Mouse (Mus musculus) spleen, adult 2 months (tissue): ENCODE data around the gene Htr5a. TPM values are rescaled to one million over a fixed set of nuclear protein-coding genes. Genes with fewer than 3 reads are reported as not detected.

Experiments used
- DNase-seq, 2 experiments: peaks; one replicate each; pipeline versions ENCODE4 v3.0.0 to v3.0.0-alpha.2; 2012 to 2021; ENCODE audit warnings: low spot score in 2 of 2, low read depth in 1 of 2
- H3K27ac ChIP-seq: fragments of 200-500 bp; 2 replicates; pipeline ENCODE4 v1.5.1; 2012; ENCODE audit warnings: low read length, inconsistent platforms; ENCODE audit not compliant: insufficient read depth
- H3K27me3 ChIP-seq: fragments of 200-500 bp; 2 replicates; pipeline ENCODE4 v1.6.1; 2012; ENCODE audit warnings: mild to moderate bottlenecking, moderate library complexity, low read length, inconsistent platforms; ENCODE audit not compliant: control insufficient read depth, insufficient read depth
- H3K36me3 ChIP-seq: fragments of 200-500 bp; 2 replicates; pipeline ENCODE4 v1.6.1; 2012; ENCODE audit warnings: mild to moderate bottlenecking, low read length, inconsistent platforms; ENCODE audit not compliant: control insufficient read depth, insufficient read depth
- H3K4me1 ChIP-seq: fragments of 200-500 bp; 2 replicates; pipeline ENCODE4 v1.6.1; 2011; ENCODE audit warnings: inconsistent platforms; ENCODE audit not compliant: control insufficient read depth, insufficient read depth, insufficient read length
- H3K4me3 ChIP-seq: fragments of 200-500 bp; 2 replicates; pipeline ENCODE4 v1.5.1; 2011; ENCODE audit warnings: mild to moderate bottlenecking, inconsistent platforms; ENCODE audit not compliant: insufficient read depth, insufficient read length; ENCODE audit errors: extremely low read depth
- CTCF ChIP-seq: fragments of 200-500 bp; IDR thresholded peaks from 2 replicates; pipeline ENCODE4 v1.5.1; 2011; ENCODE audit warnings: mild to moderate bottlenecking, inconsistent platforms; ENCODE audit not compliant: insufficient read depth, insufficient read length, insufficient replicate concordance; ENCODE audit errors: extremely low read depth
- POLR2A ChIP-seq: fragments of 200-500 bp; IDR thresholded peaks from 2 replicates; pipeline ENCODE4 v1.6.1; 2011; ENCODE audit warnings: low read depth, low read length, inconsistent platforms
- WGBS: fragments of 180-500 bp; shearing (Covaris S2); methylation state at CpG from one replicate; pipeline ENCODE4 v1.1.7; 2018; 5-methylcytosine and 5-hydroxymethylcytosine counted together
- polyA plus RNA-seq: library from polyadenylated mRNA; depleted of rRNA; stranded (reverse); fragments of >200 nt; gene quantifications from 2 replicates; pipeline ENCODE4 v1.2.3, GENCODE M21; 2012

Htr5a gene
- polyA plus RNA-seq, 1 experiment: not detected

DNA sequence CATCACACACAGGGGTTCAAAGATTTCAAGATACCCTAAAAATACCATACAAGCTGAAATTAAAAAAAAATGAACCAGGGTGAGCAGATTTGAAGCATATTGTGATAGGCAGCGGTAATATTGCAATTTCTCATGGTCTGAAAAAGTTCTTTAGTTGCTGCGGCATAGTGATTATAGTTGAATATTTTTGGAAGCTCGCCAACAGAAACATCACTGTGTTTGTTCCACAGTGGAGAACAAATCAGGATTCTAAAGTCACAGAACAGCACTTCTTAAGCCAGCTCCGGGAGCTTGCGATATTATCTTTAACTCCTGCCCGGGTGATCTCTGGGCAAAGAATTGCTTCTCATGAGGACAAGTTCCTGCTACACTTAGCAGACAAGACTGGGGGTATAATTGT lies 20.8 kb upstream of the Htr5a start:
- WGBS: 82% methylated on average over 6 of the region's 6 CpGs
- no peaks in the 10 kb centered on the region for H3K36me3 ChIP-seq

DNA sequence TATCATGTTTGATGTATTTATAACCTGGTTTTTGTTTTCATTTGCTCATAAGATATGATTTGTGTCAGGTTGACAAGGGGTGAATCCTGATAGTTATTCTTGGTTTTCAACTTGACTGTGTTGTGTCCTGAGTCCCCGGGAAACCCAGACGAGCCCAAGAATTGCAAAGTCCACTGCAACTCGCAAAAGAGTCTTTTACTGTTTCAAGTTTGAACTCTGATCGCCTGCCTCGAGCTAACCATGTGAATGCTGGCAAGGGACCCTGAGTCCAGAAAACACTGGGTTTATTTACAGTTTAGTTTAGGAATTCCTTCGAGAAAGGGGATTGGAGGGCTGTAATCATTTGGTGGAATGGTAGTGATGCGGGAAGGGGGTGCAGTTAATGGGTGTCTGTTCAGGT lies 14.0 kb upstream of the Htr5a start:
- Histone ChIP-seq H3K27me3 (no peaks in the 10 kb centered on the region), H3K27ac (no peak overlapping the region), H3K4me1 (no peaks in the 10 kb centered on the region), H3K4me3 (no peak overlapping the region), H3K36me3 (no peaks in the 10 kb centered on the region)
- 57% methylated on average over 7 of the region's 7 CpGs for WGBS
- TF ChIP-seq CTCF (no peak), POLR2A (no peak)
- no peak for DNase-seq

More for the DNA sequence above, 20.8 kb upstream of the Htr5a start:
- H3K27ac ChIP-seq: no peak overlapping the region
- H3K4me1 ChIP-seq: no peaks in the 10 kb centered on the region
- no peaks in the 10 kb centered on the region for H3K27me3 ChIP-seq
- H3K4me3 ChIP-seq: no peak overlapping the region
- no peak for TF ChIP-seq POLR2A
- TF ChIP-seq CTCF: no peak
- DNase-seq: no peak

DNA sequence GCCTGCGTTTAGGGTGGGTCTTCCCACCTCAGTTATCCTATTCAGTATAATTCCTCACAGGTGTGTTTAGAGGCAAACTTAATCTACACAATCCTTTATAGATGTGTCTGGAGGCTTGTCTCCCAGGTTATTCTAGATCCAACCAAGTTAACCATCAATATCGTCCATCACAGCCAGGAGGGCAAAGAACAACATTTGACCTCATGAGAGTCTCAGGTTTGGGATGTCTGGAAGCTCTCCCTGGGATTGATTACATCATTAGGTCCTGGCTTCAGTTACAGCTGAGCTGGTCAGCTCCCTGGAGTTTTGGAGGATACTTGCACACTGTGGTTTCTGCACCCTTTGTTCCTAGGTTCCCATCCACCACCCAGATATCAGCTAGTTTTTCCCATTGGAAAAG lies 6.9 kb upstream of the Htr5a start:
- 86% methylated on average over 2 of the region's 2 CpGs for WGBS
- Histone ChIP-seq H3K36me3 (no peaks in the 10 kb centered on the region), H3K4me3 (no peak overlapping the region), H3K27ac (no peak overlapping the region), H3K27me3 (no peaks in the 10 kb centered on the region), H3K4me1 (no peaks in the 10 kb centered on the region)
- TF ChIP-seq CTCF (no peak), POLR2A (no peak)
- no peak for DNase-seq

DNA sequence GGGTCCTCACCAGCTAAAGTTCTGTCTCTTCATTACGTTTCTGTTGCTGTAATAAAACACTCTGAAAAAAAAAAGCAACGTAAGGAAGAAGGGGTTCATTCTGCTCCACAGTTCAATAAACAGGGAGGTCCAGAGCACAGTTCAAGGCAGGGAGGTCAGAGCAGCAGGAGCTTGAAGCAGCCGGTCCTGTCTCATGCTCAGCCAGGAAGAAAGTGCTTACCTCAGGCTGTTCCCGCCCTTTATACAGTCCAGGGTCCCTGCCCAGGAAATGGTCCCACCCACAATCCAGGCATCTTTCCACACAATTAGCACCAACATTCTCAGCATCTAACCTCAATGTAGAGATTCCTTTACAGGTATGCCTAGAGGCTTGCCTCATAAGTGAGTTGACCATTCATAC lies 3.9 kb upstream of the Htr5a start:
- Histone ChIP-seq H3K27me3 (no peaks in the 10 kb centered on the region), H3K27ac (no peak overlapping the region), H3K4me3 (no peak overlapping the region), H3K36me3 (no peaks in the 10 kb centered on the region), H3K4me1 (no peaks in the 10 kb centered on the region)
- TF ChIP-seq CTCF (no peak), POLR2A (no peak)
- no peak for DNase-seq
- 41% methylated on average over 4 of the region's 4 CpGs for WGBS

DNA sequence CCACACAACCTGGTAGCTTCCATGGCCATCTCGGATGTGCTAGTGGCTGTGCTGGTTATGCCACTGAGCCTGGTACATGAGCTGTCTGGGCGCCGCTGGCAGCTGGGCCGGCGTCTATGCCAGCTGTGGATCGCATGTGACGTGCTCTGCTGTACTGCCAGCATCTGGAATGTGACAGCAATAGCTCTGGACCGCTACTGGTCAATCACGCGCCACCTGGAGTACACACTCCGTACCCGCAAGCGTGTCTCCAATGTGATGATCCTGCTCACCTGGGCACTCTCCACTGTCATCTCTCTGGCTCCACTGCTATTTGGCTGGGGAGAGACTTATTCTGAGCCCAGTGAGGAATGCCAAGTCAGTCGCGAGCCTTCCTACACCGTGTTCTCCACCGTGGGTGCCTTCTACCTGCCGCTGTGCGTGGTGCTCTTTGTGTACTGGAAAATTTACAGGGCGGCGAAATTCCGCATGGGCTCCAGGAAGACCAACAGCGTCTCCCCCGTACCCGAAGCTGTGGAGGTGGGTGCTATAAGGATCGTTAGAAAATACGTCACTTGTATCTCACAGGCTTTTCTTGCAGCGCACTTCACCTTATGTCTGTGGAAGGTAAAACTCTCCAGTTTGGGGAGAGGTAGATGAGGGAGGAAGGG lies 847 bp downstream of the Htr5a start:
- H3K4me3 ChIP-seq: no peak overlapping the region
- TF ChIP-seq POLR2A (no peak), CTCF (no peak)
- no peak overlapping the region for H3K27ac ChIP-seq
- no peaks in the 10 kb centered on the region for H3K4me1 ChIP-seq
- H3K36me3 ChIP-seq: no peaks in the 10 kb centered on the region
- DNase-seq: no peak
- 75% methylated on average over 28 of the region's 28 CpGs for WGBS
- H3K27me3 ChIP-seq: no peaks in the 10 kb centered on the region

DNA sequence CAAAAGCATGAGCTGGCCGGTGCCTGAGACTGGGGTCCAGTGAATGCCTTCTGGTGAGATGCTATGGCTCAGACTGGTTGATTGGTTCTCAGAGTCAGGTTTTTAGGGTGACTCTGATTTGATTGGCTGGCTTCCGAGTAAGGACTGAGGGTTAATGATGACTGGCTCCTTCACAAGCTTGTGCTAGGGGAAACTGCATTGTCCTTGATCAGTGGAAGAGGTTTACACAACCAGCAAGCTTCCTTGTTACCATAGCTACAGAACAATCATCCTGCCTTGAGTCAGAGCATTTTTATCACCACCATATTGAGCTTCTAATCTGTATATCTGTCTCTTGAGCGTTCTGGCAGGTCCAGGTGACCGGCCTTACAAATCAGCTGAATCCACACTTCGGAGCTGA lies 5.0 kb downstream of the Htr5a start:
- DNase-seq: no peak
- H3K4me1 ChIP-seq: no peaks in the 10 kb centered on the region
- no peak for TF ChIP-seq POLR2A
- TF ChIP-seq CTCF: no peak
- no peak overlapping the region for H3K27ac ChIP-seq
- H3K36me3 ChIP-seq: no peaks in the 10 kb centered on the region
- no peaks in the 10 kb centered on the region for H3K27me3 ChIP-seq
- no peak overlapping the region for H3K4me3 ChIP-seq
- WGBS: 73% methylated on average over 5 of the region's 5 CpGs

DNA sequence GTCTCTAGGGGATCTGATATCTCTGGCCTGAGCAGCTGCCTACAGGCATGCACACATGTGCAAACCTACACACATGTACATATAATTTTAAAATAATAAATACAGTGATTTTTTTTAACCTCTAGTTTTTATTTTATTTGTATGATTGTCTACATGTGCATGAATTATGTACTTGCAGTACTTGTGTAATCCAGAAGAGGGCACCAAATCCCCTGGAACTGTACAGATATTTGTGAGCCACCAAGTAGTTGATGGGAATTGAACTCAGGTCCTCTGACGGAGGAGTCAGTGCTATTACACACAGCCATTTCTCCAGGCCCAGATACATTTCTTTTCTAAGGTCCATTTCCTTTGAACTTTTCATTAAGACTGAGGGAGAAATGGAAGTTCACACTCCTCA lies 12.3 kb downstream of the Htr5a start:
- Histone ChIP-seq H3K27me3 (no peaks in the 10 kb centered on the region; the same call in 1 of the 2 replicates), H3K4me1 (no peaks in the 10 kb centered on the region), H3K4me3 (no peak overlapping the region), H3K27ac (no peak overlapping the region), H3K36me3 (no peaks in the 10 kb centered on the region)
- no peak for DNase-seq
- TF ChIP-seq CTCF (no peak), POLR2A (no peak)
- 65% methylated on average over 1 of the region's 1 CpGs for WGBS
